Mouse (Mus musculus): ENCODE data around the gene Slc24a4. TPM values are rescaled to one million over a fixed set of nuclear protein-coding genes. Genes with fewer than 3 reads are reported as not detected.

The Slc24a4 gene
- polyA plus RNA-seq, 1 experiment from 2014 or later, result 0.49 TPM

GRCm38 (mm10) chr12:102288846-102289245 lies 160.3 kb downstream of the Slc24a4 start:
- no peak overlapping the region for H3K9ac ChIP-seq
- H3K27ac ChIP-seq, result no peak overlapping the region
- peaks cover 56% of the 10 kb centered on the region for H3K4me1 ChIP-seq
- no peaks in the 10 kb centered on the region for H3K27me3 ChIP-seq (replicated peaks)
- H3K4me2 ChIP-seq, result no peak overlapping the region
- no peaks in the 10 kb centered on the region for H3K36me3 ChIP-seq
- no peaks in the 10 kb centered on the region for H3K9me3 ChIP-seq
- H3K4me3 ChIP-seq (replicated peaks), result no peak overlapping the region
- ATAC-seq (ENCODE audit: insufficient read depth, low FRiP score, low read depth), result no peak
- WGBS, result 32% methylated on average over 2 of the region's 2 CpGs

DNA sequence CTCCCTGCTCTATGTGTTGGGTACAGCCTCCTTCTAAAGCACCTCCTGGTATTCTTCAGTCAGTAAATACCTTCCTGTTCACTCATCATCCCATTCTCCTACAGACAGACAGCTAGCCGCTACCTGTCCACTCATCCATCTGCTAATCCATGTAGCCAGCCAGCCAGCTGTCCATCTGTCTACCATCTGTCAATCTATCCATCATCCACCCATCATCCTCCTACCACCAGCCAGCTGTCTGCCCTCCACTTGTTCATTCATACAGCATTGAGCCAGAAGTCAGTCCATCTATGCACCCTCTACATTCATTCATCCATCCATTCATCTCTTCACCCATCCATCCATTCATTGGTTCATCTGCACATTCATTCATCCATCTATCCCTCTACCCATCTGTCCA lies 161.0 kb downstream of the Slc24a4 start:
- Histone ChIP-seq H3K4me2 (no peak overlapping the region), H3K27me3 (replicated peaks) (no peaks in the 10 kb centered on the region), H3K27ac (no peak overlapping the region), H3K4me3 (replicated peaks) (no peak overlapping the region), H3K4me1 (peaks cover 50% of the 10 kb centered on the region), H3K36me3 (no peaks in the 10 kb centered on the region), H3K9ac (no peak overlapping the region), H3K9me3 (no peaks in the 10 kb centered on the region)
- ATAC-seq (ENCODE audit: insufficient read depth, low FRiP score, low read depth), result no peak
- 93% methylated on average over 1 of the region's 1 CpGs for WGBS

GRCm38 (mm10) chr12:102290662-102291061 lies 162.1 kb downstream of the Slc24a4 start:
- Histone ChIP-seq H3K27me3 (replicated peaks) (no peaks in the 10 kb centered on the region), H3K4me3 (replicated peaks) (no peak overlapping the region), H3K9ac (no peak overlapping the region), H3K36me3 (no peaks in the 10 kb centered on the region), H3K4me2 (no peak overlapping the region), H3K27ac (no peak overlapping the region), H3K9me3 (no peaks in the 10 kb centered on the region), H3K4me1 (peaks cover 40% of the 10 kb centered on the region)
- no peak for ATAC-seq (ENCODE audit: insufficient read depth, low FRiP score, low read depth)
- WGBS, result 78% methylated on average over 2 of the region's 2 CpGs

DNA sequence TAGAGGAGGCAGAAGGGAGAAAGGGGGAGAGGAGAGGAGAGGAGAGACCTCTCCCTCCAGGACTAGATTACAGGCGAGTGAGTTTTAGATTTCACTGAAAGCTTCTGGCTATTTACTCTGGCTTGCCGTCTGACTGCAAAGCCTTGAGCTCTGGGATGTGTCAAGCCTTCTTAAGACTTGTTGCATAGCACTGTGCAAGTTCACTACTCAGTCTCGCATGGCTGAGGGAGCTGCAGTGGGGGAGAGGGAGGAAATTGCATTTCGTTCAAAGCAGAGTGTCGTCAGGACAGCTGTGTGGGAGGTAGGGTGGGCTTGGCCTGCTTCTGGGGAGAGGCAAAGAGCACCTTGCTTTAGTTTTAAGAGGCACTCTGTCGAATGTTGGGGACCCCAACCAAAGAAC lies 163.2 kb downstream of the Slc24a4 start:
- H3K4me3 ChIP-seq (replicated peaks), result no peak overlapping the region
- no peaks in the 10 kb centered on the region for H3K27me3 ChIP-seq (replicated peaks)
- H3K4me1 ChIP-seq, result peaks cover 32% of the 10 kb centered on the region
- H3K27ac ChIP-seq, result 0 out of 2 replicates have a peak overlapping the region, but pooled peaks have one; percentile 2
- ATAC-seq (ENCODE audit: insufficient read depth, low FRiP score, low read depth), result peak; percentile 28; the same call in 1 of the 2 replicates
- H3K36me3 ChIP-seq, result no peaks in the 10 kb centered on the region
- no peak overlapping the region for H3K4me2 ChIP-seq
- no peaks in the 10 kb centered on the region for H3K9me3 ChIP-seq
- H3K9ac ChIP-seq, result no peak overlapping the region
- WGBS, result 21% methylated on average over 6 of the region's 6 CpGs

- no peak for ATAC-seq (ENCODE audit: insufficient read depth, low FRiP score, low read depth)
- Histone ChIP-seq H3K4me2 (no peak overlapping the region), H3K27me3 (replicated peaks) (no peaks in the 10 kb centered on the region), H3K4me3 (replicated peaks) (no peak overlapping the region), H3K9ac (no peak overlapping the region), H3K36me3 (no peaks in the 10 kb centered on the region), H3K4me1 (peaks cover 22% of the 10 kb centered on the region), H3K27ac (no peak overlapping the region), H3K9me3 (no peaks in the 10 kb centered on the region)
- 75% methylated on average over 7 of the region's 7 CpGs for WGBS
Measured at GRCm38 (mm10) chr12:102292501-102293215, 164.1 kb downstream of the Slc24a4 start.

DNA sequence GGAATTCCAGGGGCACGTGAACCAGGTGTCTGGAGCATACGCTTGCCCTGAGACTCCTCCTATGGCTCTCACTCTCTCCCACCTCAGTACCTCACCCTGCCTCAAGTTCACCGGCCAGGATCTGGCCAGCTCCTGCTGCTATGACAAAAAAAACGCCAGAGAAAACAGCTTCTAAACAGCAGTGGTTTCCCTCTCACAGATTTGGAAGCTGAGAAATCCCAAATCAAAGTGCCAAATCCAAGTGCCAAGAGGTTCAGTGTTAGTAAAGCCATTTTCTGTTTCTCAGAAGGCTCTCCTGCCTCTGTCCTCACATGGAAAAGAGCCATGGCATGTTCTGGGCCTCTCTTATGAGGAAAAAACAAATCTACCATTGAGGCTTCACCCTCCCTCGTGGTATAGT lies 166.1 kb downstream of the Slc24a4 start:
- WGBS, result 75% methylated on average over 5 of the region's 5 CpGs
- H3K9ac ChIP-seq, result no peak overlapping the region

DNA sequence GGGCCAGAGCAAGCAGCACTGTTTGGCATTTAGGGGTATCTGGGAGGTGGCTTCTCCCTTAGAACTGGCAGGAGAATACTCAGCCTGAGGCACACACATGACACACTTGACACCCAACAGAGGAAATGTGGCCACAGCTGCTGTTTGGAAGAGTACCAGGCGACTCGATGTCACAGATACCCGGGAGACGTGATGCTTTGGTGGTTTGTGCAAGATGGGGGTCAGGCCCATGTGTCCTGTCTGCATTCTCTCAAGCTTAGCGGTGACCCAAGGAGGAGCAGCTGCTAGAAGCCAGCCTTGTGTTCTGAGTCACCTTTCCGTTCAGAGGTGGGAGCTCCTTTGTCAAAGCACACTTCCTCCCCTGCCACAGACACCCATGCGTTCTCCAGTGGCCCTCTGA lies 166.7 kb downstream of the Slc24a4 start:
- no peak overlapping the region for H3K4me3 ChIP-seq (replicated peaks)
- H3K36me3 ChIP-seq, result no peaks in the 10 kb centered on the region
- H3K4me1 ChIP-seq, result peaks cover 14% of the 10 kb centered on the region
- no peak overlapping the region for H3K4me2 ChIP-seq
- 64% methylated on average over 7 of the region's 7 CpGs for WGBS
- no peaks in the 10 kb centered on the region for H3K9me3 ChIP-seq
- H3K9ac ChIP-seq, result no peak overlapping the region
- H3K27me3 ChIP-seq (replicated peaks), result no peaks in the 10 kb centered on the region
- H3K27ac ChIP-seq, result no peak overlapping the region
- no peak for ATAC-seq (ENCODE audit: insufficient read depth, low FRiP score, low read depth)

More for the DNA sequence above, 166.1 kb downstream of the Slc24a4 start:
- no peaks in the 10 kb centered on the region for H3K27me3 ChIP-seq (replicated peaks)
- no peak overlapping the region for H3K27ac ChIP-seq
- no peak for ATAC-seq (ENCODE audit: insufficient read depth, low FRiP score, low read depth)
- H3K4me2 ChIP-seq, result no peak overlapping the region
- H3K4me1 ChIP-seq, result peaks cover 14% of the 10 kb centered on the region
- H3K4me3 ChIP-seq (replicated peaks), result no peak overlapping the region
- no peaks in the 10 kb centered on the region for H3K36me3 ChIP-seq
- no peaks in the 10 kb centered on the region for H3K9me3 ChIP-seq

DNA sequence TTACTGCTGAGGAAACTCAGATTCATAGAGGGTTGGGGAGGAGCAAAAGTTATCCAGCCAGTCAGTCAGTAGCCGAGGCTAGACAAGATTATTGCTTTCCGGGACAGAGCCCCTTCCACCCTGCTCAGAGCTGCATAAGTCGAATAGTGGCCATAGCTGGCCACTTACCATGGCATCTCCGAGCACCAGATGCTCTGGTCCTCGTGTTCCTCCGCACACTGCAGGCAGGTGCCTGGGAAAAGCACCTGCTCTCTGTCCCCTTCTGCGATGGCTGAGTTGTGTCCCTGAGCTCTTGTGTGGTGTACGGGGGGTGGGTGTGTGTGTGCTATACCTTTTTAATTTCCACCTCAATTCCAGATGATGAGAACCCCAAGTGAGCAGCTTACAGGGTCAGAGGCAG lies 167.1 kb downstream of the Slc24a4 start:
- Histone ChIP-seq H3K4me2 (no peak overlapping the region), H3K9me3 (no peaks in the 10 kb centered on the region), H3K27ac (no peak overlapping the region), H3K27me3 (replicated peaks) (no peaks in the 10 kb centered on the region), H3K36me3 (no peaks in the 10 kb centered on the region), H3K4me3 (replicated peaks) (no peak overlapping the region), H3K9ac (no peak overlapping the region), H3K4me1 (peaks cover 14% of the 10 kb centered on the region)
- ATAC-seq (ENCODE audit: insufficient read depth, low FRiP score, low read depth), result no peak
- WGBS, result 82% methylated on average over 8 of the region's 8 CpGs

GRCm38 (mm10) chr12:102296361-102296760 lies 167.8 kb downstream of the Slc24a4 start:
- Histone ChIP-seq H3K4me1 (peaks cover 17% of the 10 kb centered on the region), H3K36me3 (no peaks in the 10 kb centered on the region), H3K4me3 (replicated peaks) (no peak overlapping the region), H3K9me3 (no peaks in the 10 kb centered on the region), H3K9ac (no peak overlapping the region), H3K27me3 (replicated peaks) (no peaks in the 10 kb centered on the region), H3K27ac (no peak overlapping the region), H3K4me2 (no peak overlapping the region)
- ATAC-seq (ENCODE audit: insufficient read depth, low FRiP score, low read depth), result no peak
- WGBS, result 82% methylated on average over 1 of the region's 1 CpGs

- 64% methylated on average over 4 of the region's 4 CpGs for WGBS
- ATAC-seq (ENCODE audit: insufficient read depth, low FRiP score, low read depth), result no peak
- Histone ChIP-seq H3K4me3 (replicated peaks) (no peak overlapping the region), H3K27me3 (replicated peaks) (no peaks in the 10 kb centered on the region), H3K9ac (no peak overlapping the region), H3K27ac (no peak overlapping the region), H3K4me2 (no peak overlapping the region), H3K9me3 (no peaks in the 10 kb centered on the region), H3K36me3 (no peaks in the 10 kb centered on the region), H3K4me1 (peaks cover 17% of the 10 kb centered on the region)
Measured at GRCm38 (mm10) chr12:102296967-102297366, 168.4 kb downstream of the Slc24a4 start.

GRCm38 (mm10) chr12:102299209-102299608 lies 170.7 kb downstream of the Slc24a4 start:
- no peak overlapping the region for H3K4me3 ChIP-seq (replicated peaks)
- WGBS, result 40% methylated on average over 5 of the region's 5 CpGs
- H3K4me1 ChIP-seq, result peaks cover 28% of the 10 kb centered on the region
- H3K9ac ChIP-seq, result no peak overlapping the region
- H3K4me2 ChIP-seq, result no peak overlapping the region
- ATAC-seq (ENCODE audit: insufficient read depth, low FRiP score, low read depth), result no peak
- H3K36me3 ChIP-seq, result no peaks in the 10 kb centered on the region
- H3K27me3 ChIP-seq (replicated peaks), result no peaks in the 10 kb centered on the region
- no peaks in the 10 kb centered on the region for H3K9me3 ChIP-seq
- no peak overlapping the region for H3K27ac ChIP-seq

- no peaks in the 10 kb centered on the region for H3K36me3 ChIP-seq
- no peaks in the 10 kb centered on the region for H3K27me3 ChIP-seq (replicated peaks)
- no peak overlapping the region for H3K27ac ChIP-seq
- H3K4me2 ChIP-seq, result no peak overlapping the region
- WGBS, result 76% methylated on average over 1 of the region's 1 CpGs
- no peaks in the 10 kb centered on the region for H3K9me3 ChIP-seq
- ATAC-seq (ENCODE audit: insufficient read depth, low FRiP score, low read depth), result no peak
- H3K4me3 ChIP-seq (replicated peaks), result no peak overlapping the region
- no peak overlapping the region for H3K9ac ChIP-seq
- H3K4me1 ChIP-seq, result peaks cover 38% of the 10 kb centered on the region
Measured at GRCm38 (mm10) chr12:102301585-102301984, 173.1 kb downstream of the Slc24a4 start.

DNA sequence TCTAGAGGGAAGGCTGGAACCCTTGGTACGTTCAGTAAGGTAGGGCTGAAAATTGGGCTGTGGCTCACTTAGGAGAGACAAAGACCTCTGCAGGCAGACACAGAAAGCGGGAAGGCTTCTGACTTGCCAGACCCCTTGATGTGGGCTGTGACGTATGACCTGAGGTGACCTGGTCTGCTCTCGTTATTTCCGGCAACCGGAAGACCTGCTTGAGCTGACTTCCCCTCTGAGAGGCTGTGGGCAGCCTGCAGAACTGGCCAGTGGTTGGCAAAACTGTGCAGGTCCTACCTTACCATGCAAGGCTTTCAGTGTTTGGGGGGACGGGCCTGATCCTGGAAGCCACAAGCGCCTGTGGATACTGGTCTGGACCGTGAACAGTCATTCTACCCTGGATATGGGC lies 173.8 kb downstream of the Slc24a4 start:
- Histone ChIP-seq H3K36me3 (no peaks in the 10 kb centered on the region), H3K27me3 (replicated peaks) (no peaks in the 10 kb centered on the region), H3K27ac (peak overlapping the region; percentile 2; the same call in 1 of the 2 replicates), H3K9ac (no peak overlapping the region), H3K4me3 (replicated peaks) (no peak overlapping the region), H3K9me3 (no peaks in the 10 kb centered on the region), H3K4me1 (peaks cover 38% of the 10 kb centered on the region), H3K4me2 (no peak overlapping the region)
- WGBS, result 73% methylated on average over 9 of the region's 9 CpGs
- ATAC-seq (ENCODE audit: insufficient read depth, low FRiP score, low read depth), result no peak

Measured in stomach, embryonic 15.5 days (tissue).